Mouse (Mus musculus): ENCODE results near the gene Adamts2. TPM values are rescaled to one million over a fixed set of nuclear protein-coding genes. Genes with fewer than 3 reads are reported as not detected.

Adamts2 gene
- total RNA-seq, 2 experiments from 2014 or later: 28.5 to 32.0 TPM

GRCm38 (mm10) chr11:50850177-50850735, 248.4 kb downstream of the Adamts2 start, which contains the start of gene Grm6:
TSS of gene Grm6 (plus strand) at chr11:50850685.
- no peak for DNase-seq

GRCm38 (mm10) chr11:50850989-50851601, 249.2 kb downstream of the Adamts2 start:
- DNase-seq: peak; percentile 9

Other genes with a start within 250 kb of the Adamts2 start
- not detected for gene Cby3, start 247.6 kb upstream of the Adamts2 start, total RNA-seq (2021)
- gene Hnrnph1, start 225.1 kb upstream of the Adamts2 start, total RNA-seq (2021): 100 to 1,000 TPM; 191 to 216 TPM
- gene Rufy1, start 171.0 kb upstream of the Adamts2 start, total RNA-seq (2021): 10 to 100 TPM; 27.1 to 27.9 TPM
- 10 to 100 TPM in 1 of 2 experiments, 1 to 10 TPM in 1; 9.8 to 10.1 TPM for gene Zfp354c, start 225.6 kb downstream of the Adamts2 start, total RNA-seq (2021)
- under 1 TPM; 0.38 to 0.62 TPM for gene Zfp879, start 239.5 kb downstream of the Adamts2 start, total RNA-seq (2021)
- not detected for gene Grm6, start 248.6 kb downstream of the Adamts2 start, total RNA-seq (2021)

Measured in heart, postnatal 4 days (tissue).